Mouse (Mus musculus) C2C12 (cell line): Measurements from ENCODE around the gene Gm47791.

ENCODE experiments used
- CEBPB ChIP-seq: IDR thresholded peaks from one replicate; pipeline ENCODE4 v1.6.1; 2011; ENCODE audit warnings: low read depth, mild to moderate bottlenecking, control low read depth, moderate library complexity
- CTCF ChIP-seq: IDR thresholded peaks from one replicate; pipeline ENCODE4 v1.5.1; 2011; ENCODE audit not compliant: control insufficient read depth, insufficient read depth, insufficient read length
- FOSL1 ChIP-seq: IDR thresholded peaks from one replicate; pipeline ENCODE4 v1.8.0; 2011; ENCODE audit warnings: mild to moderate bottlenecking, low read length; ENCODE audit not compliant: poor library complexity, insufficient read depth, severe bottlenecking
- MAX ChIP-seq: IDR thresholded peaks from one replicate; pipeline ENCODE4 v1.6.1; 2011; ENCODE audit warnings: mild to moderate bottlenecking, control low read depth
- MYOD1 ChIP-seq: IDR thresholded peaks from one replicate; pipeline ENCODE4 v1.6.1; 2011; ENCODE audit warnings: low read depth; ENCODE audit not compliant: control insufficient read depth, insufficient read length
- MYOG ChIP-seq: IDR thresholded peaks from one replicate; pipeline ENCODE4 v1.6.1; 2011; ENCODE audit not compliant: control insufficient read depth, insufficient read length; ENCODE audit errors: extremely low read depth
- USF1 ChIP-seq: IDR thresholded peaks from one replicate; pipeline ENCODE4 v1.6.1; 2011; ENCODE audit warnings: low read depth, mild to moderate bottlenecking, control low read depth, moderate library complexity

DNA sequence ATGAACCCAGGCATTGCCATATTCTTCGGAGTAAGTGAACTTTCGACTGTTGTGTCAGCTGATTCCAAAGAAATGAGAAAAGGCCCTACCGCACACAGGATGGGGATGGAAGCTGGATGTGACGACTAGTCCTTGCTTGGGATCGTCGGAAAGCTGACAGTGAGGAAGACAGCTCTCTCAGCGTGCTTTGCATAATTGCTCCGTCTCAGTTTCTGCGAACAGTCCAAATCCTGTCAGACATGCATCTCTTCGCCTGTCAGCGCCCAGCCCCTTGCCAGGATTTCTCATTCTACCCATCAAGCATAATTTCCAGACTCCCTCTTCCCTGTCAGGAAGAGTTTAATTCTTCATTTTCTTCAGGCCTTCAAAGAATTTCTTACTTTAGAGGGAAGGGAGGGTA lies 20.1 kb upstream of the Gm47791 start:
- no peak for TF ChIP-seq CTCF
- no peak for TF ChIP-seq MAX
- no peak for TF ChIP-seq MYOG
- no peak for TF ChIP-seq USF1
- no peak for TF ChIP-seq FOSL1
- no peak for TF ChIP-seq CEBPB
- TF ChIP-seq MYOD1, result no peak
